Mouse (Mus musculus) heart, postnatal 36 days (tissue): Measurements from ENCODE around the gene Vmn2r118. TPM values are rescaled to one million over a fixed set of nuclear protein-coding genes. Genes with fewer than 3 reads are reported as not detected.

Source experiments
- DNase-seq, 2 experiments: peaks; one replicate each; pipeline ENCODE4 v3.0.0; 2021 to 2022
- intact Hi-C: fragments of 180-260 bp; cut with DNase I; formaldehyde crosslinking; loops from one replicate; pipeline ENCODE4 v1.15.1; 2025
- total RNA-seq, 2 experiments: library from RNA; stranded (reverse); gene quantifications; 2 replicates each; pipeline ENCODE4 v1.2.3; 2021

The Vmn2r118 gene
- not detected for total RNA-seq

GRCm38 (mm10) chr17:55625092-55625491 is at the start of gene Vmn2r118:
Gene Vmn2r118 (minus strand): TSS chr17:55625192.
- DNase-seq, result no peak
- intact Hi-C loops, result no loop called here

GRCm38 (mm10) chr17:55661099-55661498 is 36.1 kb upstream of the Vmn2r118 start:
- intact Hi-C loops, result no loop called here
- no peak for DNase-seq

- intact Hi-C loops, result no loop called here
- no peak for DNase-seq
These were observed 34.2 kb downstream of the Vmn2r118 start for GRCm38 (mm10) chr17:55590838-55591237.

GRCm38 (mm10) chr17:55561774-55562173 is 63.2 kb downstream of the Vmn2r118 start:
- DNase-seq, result no peak
- intact Hi-C loops, result no loop called here

GRCm38 (mm10) chr17:55548476-55548875 is 76.5 kb downstream of the Vmn2r118 start:
- intact Hi-C loops, result no loop called here
- no peak for DNase-seq

Other genes starting within 250 kb of the Vmn2r118 start
- not detected for gene St6gal2, start 179.8 kb downstream of the Vmn2r118 start, total RNA-seq
- 1 to 10 TPM; 2.6 to 3.3 TPM for gene Pot1b, start 87.4 kb upstream of the Vmn2r118 start, total RNA-seq
- gene Adgre4, start 124.8 kb upstream of the Vmn2r118 start, total RNA-seq, result under 1 TPM; 0.47 to 0.76 TPM